ENCODE assay signal across 9 mouse cellular contexts in genomic region chr14:22783211-22784161, GRCm38 (mm10).
A peak's percentile ranks its signal among the peaks of the same experiment; 100 is the strongest.
DNase-seq lines count a peak whose midpoint lies in the region; ATAC-seq and TF ChIP-seq lines count a peak whose summit lies in the region.
"Had no signal": no experiment of that assay in that cellular context is flagged by ENCODE, and none has a peak within 500 bp of the region (broad histone marks: within the 10 kb centered on the region; RNA-seq: fewer than 3 reads in every experiment).

No protein-coding gene starts in this region.

- no peaks in the 10 kb centered on the region for H3K27me3 ChIP-seq in midbrain, embryonic 13.5 days
- H3K27me3 ChIP-seq: CH12.LX had no signal

- H3K36me3 ChIP-seq in midbrain, embryonic 13.5 days, result no peaks in the 10 kb centered on the region

- no peak overlapping the region for H3K4me2 ChIP-seq in midbrain, embryonic 13.5 days (replicated peaks)

- peaks cover 9% of the 10 kb centered on the region for H3K4me1 ChIP-seq in midbrain, embryonic 13.5 days (replicated peaks)

- H3K4me3 ChIP-seq in gastrocnemius, adult 2 months, result peak overlapping the region; percentile 54
- H3K4me3 ChIP-seq in midbrain, embryonic 13.5 days (replicated peaks), result no peak overlapping the region

- H3K9ac ChIP-seq in midbrain, embryonic 13.5 days (replicated peaks), result no peak overlapping the region

- intact Hi-C loops in gastrocnemius, adult 2 months (cut with DNase I), result loop anchor here (5.0 to 10.0 kb wide), 2 partner anchors 136 to 209 kb away; no protein-coding TSS in a partner anchor

- 49% methylated on average over 15 of the region's 15 CpGs for WGBS in midbrain, embryonic 13.5 days

- peak; percentile 80 for ATAC-seq in midbrain, embryonic 13.5 days

- no peaks in the 10 kb centered on the region for H3K9me3 ChIP-seq in midbrain, embryonic 13.5 days

- H3K27ac ChIP-seq in gastrocnemius, adult 2 months, result peak overlapping the region; percentile 69
- 0 out of 2 replicates have a peak overlapping the region, but pooled peaks have one; percentile 36 for H3K27ac ChIP-seq in midbrain, embryonic 13.5 days

- peak; percentile 16 for DNase-seq in gastrocnemius, adult 2 months
- no peak for DNase-seq in gastrocnemius, adult 8-10 months (ENCODE audit: low spot score in 2 of 2)
- peak; percentile 82 for DNase-seq in embryo, embryonic 10.5 days (ENCODE audit: low spot score)
- peak; percentile 93 for DNase-seq in kidney, adult 9 months
- no peak for DNase-seq in spleen, postnatal 4 days (ENCODE audit: low spot score in 2 of 2)
- DNase-seq in left cerebral cortex, adult 8-10 months (ENCODE audit: low spot score in 2 of 2), result no peak
- no peak for DNase-seq in right cerebral cortex, postnatal 4 days

- no peak for TF ChIP-seq CTCF in gastrocnemius, adult 2 months (IDR thresholded peaks at IDR 0.05)

Comparison
In these comparisons a context has a peak if more than half of its experiments do, and no peak if none do; other contexts are left out.
1. DNase-seq: peak in gastrocnemius, adult 2 months (single experiment), embryo, embryonic 10.5 days (single experiment) and kidney, adult 9 months (single experiment); none in gastrocnemius, adult 8-10 months (0 of 2), spleen, postnatal 4 days (0 of 2), left cerebral cortex, adult 8-10 months (0 of 2) and right cerebral cortex, postnatal 4 days (single experiment).